Comparison of ENCODE assay signal across 8 mouse cellular contexts in the genomic region with DNA sequence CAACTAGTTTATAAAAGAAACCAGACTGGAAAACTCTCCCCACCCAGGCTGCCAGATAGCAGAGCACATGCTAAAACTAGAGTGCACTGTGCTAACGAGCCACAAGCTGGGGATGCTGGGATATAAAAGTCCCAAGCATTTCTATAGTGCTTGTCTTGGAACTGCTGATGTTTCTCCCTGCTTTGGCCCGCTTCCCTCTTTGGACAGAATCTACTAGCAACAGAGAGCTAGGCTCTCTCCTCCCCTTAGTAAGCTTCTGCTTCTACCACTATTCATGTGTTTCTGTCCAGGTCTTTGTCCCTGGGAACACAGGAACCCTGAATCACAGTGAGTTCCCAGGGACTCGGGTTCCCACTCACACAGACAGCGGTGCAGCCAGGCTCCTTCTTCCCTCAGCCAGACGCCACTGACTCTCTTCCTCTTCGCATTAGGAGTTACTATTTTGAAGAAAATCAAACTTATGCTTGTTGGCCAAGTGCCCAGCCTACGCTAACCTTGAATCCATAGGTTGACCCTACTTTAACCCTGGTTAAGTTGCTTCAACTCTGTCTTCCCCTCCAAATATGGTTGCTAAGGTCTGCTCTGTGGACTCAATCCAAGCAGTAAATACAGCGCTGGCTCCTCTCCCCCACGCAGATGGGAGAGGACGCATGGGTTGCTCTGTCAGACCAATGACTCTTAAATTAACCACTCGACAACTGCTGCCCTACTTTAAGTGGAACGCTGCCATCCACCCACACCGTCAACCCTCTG.
DNase-seq lines count a peak whose midpoint lies in the region.

No protein-coding gene starts in this region.

- DNase-seq in adrenal gland, postnatal 10 days: peak; percentile 58
- DNase-seq in adrenal gland, postnatal 4 days (ENCODE audit: low spot score in 2 of 2): no peak
- peak; percentile 55 for DNase-seq in ovary, adult 18-20 months (ENCODE audit: low spot score)
- no peak for DNase-seq in ovary, postnatal 10 days (ENCODE audit: low spot score)
- peak; percentile 63 to 64 for DNase-seq in heart, postnatal 10 days
- peak; percentile 26 to 67 for DNase-seq in left cerebral cortex, adult 8-10 months (ENCODE audit: low spot score in 2 of 2)
- DNase-seq in right cerebral cortex, postnatal 4 days: peak; percentile 52
- DNase-seq in thymus, adult 18-20 months: no peak

- intact Hi-C loops in heart, postnatal 10 days (cut with DNase I): loop anchor here (5.0 kb wide), 1 partner anchor 184 kb away; no protein-coding TSS in a partner anchor

Comparison
In these comparisons a context has a peak if more than half of its experiments do, and no peak if none do; other contexts are left out.
1. DNase-seq: peak in adrenal gland, postnatal 10 days (single experiment), ovary, adult 18-20 months (single experiment), heart, postnatal 10 days (2 of 2), left cerebral cortex, adult 8-10 months (2 of 2) and right cerebral cortex, postnatal 4 days (single experiment); none in adrenal gland, postnatal 4 days (0 of 2), ovary, postnatal 10 days (single experiment) and thymus, adult 18-20 months (0 of 2).